Mouse (Mus musculus) hindbrain, embryonic 14.5 days (tissue): Measurements from ENCODE around the gene Nrcam. TPM values are rescaled to one million over a fixed set of nuclear protein-coding genes. Genes with fewer than 3 reads are reported as not detected.

Source experiments
- ATAC-seq: fragments of 200-750 bp; cut with Nextera tagmentation; 2 replicates; pipeline ENCODE4 v1.8.0; 2017; ENCODE audit warnings: moderate number of reproducible peaks, mild to moderate bottlenecking, moderate TSS enrichment, moderate library complexity; ENCODE audit not compliant: low FRiP score
- DNase-seq: peaks from one replicate; pipeline ENCODE4 v3.0.0-alpha.2; 2015; ENCODE audit warnings: low spot score
- H3K27ac ChIP-seq: fragments of 300-500 bp; sonication (generic); 2 replicates; pipeline ENCODE4 v1.5.1; 2014; ENCODE audit warnings: mild to moderate bottlenecking, moderate library complexity
- H3K27me3 ChIP-seq: fragments of 300-500 bp; sonication (generic); 2 replicates; pipeline ENCODE4 v1.6.1; 2014; ENCODE audit warnings: mild to moderate bottlenecking, low read length, mixed read lengths; ENCODE audit not compliant: control insufficient read depth, insufficient read depth
- H3K36me3 ChIP-seq: fragments of 300-500 bp; sonication (generic); replicated peaks from 2 replicates; pipeline ENCODE4 v1.6.1; 2014; ENCODE audit not compliant: control insufficient read depth, insufficient read depth
- H3K4me1 ChIP-seq: fragments of 300-500 bp; sonication (generic); replicated peaks from 2 replicates; pipeline ENCODE4 v1.6.1; 2014; ENCODE audit warnings: antibody characterized with exemption, low read length, mixed read lengths; ENCODE audit not compliant: control insufficient read depth, insufficient read depth
- H3K4me2 ChIP-seq: fragments of 300-500 bp; sonication (generic); replicated peaks from 2 replicates; pipeline ENCODE4 v1.6.1; 2014; ENCODE audit warnings: mild to moderate bottlenecking, moderate library complexity
- H3K4me3 ChIP-seq: fragments of 300-500 bp; sonication (generic); replicated peaks from 2 replicates; pipeline ENCODE4 v1.5.1; 2014; ENCODE audit warnings: mild to moderate bottlenecking, low read length
- H3K9ac ChIP-seq: fragments of 300-500 bp; sonication (generic); 2 replicates; pipeline ENCODE4 v1.6.1; 2014
- H3K9me3 ChIP-seq: fragments of 300-500 bp; sonication (generic); 2 replicates; pipeline ENCODE4 v1.6.1; 2016; ENCODE audit warnings: low read length; ENCODE audit not compliant: control insufficient read depth
- WGBS: fragments of 180-500 bp; shearing (Covaris S2); extraction: QIAGEN DNeasy Blood & Tissue Kit; methylation state at CpG from one replicate; pipeline ENCODE4 v1.1.7; 2014; 5-methylcytosine and 5-hydroxymethylcytosine counted together
- polyA plus RNA-seq: library from polyadenylated mRNA; unstranded; fragments of >200 nt; fragmentation: Nextera tagmentation; extraction: Ambion mirVana; gene quantifications from 2 replicates; pipeline ENCODE4 v1.2.1, GENCODE M21; 2014

Nrcam gene
- polyA plus RNA-seq, 1 experiment from 2014 or later, result 155 TPM

- 93% methylated on average over 3 of the region's 3 CpGs for WGBS
- no peak overlapping the region for H3K4me3 ChIP-seq
- no peaks in the 10 kb centered on the region for H3K9me3 ChIP-seq
- H3K27me3 ChIP-seq, result no peaks in the 10 kb centered on the region
- H3K36me3 ChIP-seq, result peaks cover 50% of the 10 kb centered on the region
- ATAC-seq (no peak), DNase-seq (no peak)
- no peak overlapping the region for H3K9ac ChIP-seq
- H3K27ac ChIP-seq, result no peak overlapping the region
- no peak overlapping the region for H3K4me2 ChIP-seq
- no peaks in the 10 kb centered on the region for H3K4me1 ChIP-seq
Measured at GRCm38 (mm10) chr12:44308221-44308620, 20.5 kb upstream of the Nrcam start.

- H3K9ac ChIP-seq, result no peak overlapping the region
- no peak overlapping the region for H3K4me2 ChIP-seq
- H3K36me3 ChIP-seq, result peaks cover 35% of the 10 kb centered on the region
- H3K4me1 ChIP-seq, result no peaks in the 10 kb centered on the region
- no peak for ATAC-seq
- H3K9me3 ChIP-seq, result no peaks in the 10 kb centered on the region
- no peak for DNase-seq
- no peak overlapping the region for H3K27ac ChIP-seq
- no peaks in the 10 kb centered on the region for H3K27me3 ChIP-seq
- no peak overlapping the region for H3K4me3 ChIP-seq
- WGBS, result 93% methylated on average over 2 of the region's 2 CpGs
Measured at GRCm38 (mm10) chr12:44315212-44315611, 13.5 kb upstream of the Nrcam start.

DNA sequence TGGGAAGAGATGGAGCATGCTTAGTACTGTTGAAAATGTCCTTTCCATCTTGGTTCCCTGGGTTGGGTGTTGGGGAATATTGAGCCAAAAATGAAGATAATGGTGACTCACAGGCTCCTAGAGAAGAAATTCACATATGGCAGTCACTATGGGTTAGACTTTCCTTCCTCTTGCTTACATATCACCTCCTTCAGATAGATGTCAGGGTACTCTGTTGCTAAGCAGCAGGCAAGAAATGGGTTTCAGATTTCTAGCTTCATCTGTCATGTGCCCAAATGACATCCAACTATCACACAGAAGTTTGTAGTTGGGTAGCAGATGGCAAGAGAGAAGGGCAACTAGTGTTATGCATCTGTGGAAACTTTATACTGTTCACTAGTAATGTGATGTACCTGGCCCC lies 3.6 kb upstream of the Nrcam start:
- no peaks in the 10 kb centered on the region for H3K4me1 ChIP-seq
- no peaks in the 10 kb centered on the region for H3K36me3 ChIP-seq
- no peaks in the 10 kb centered on the region for H3K9me3 ChIP-seq
- no peak overlapping the region for H3K9ac ChIP-seq
- ATAC-seq (no peak), DNase-seq (no peak)
- H3K27me3 ChIP-seq, result no peaks in the 10 kb centered on the region
- no peak overlapping the region for H3K4me2 ChIP-seq
- no peak overlapping the region for H3K4me3 ChIP-seq
- H3K27ac ChIP-seq, result no peak overlapping the region

DNA sequence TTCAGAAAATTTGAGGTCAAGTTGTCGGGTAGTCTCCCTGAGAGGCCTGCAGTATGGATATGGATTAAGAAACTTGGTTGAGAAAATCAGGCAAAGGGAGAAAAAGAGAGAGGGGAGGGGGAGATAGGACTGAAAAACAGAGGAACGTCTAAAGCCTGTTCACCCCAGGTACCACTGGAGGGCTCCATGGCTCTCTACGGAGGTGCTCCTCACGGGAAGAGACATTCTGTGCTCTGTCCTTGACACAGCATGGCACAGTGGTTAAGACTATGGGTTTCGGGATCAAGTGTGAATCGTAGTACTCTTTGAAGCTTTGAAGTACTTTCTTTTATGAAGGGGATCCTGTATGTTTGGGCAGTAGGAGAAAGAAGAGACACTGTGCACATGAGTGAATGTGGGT lies 1.2 kb upstream of the Nrcam start:
- DNase-seq (peak; percentile 55), ATAC-seq (no peak)
- Histone ChIP-seq H3K4me2 (no peak overlapping the region), H3K4me3 (no peak overlapping the region), H3K36me3 (no peaks in the 10 kb centered on the region), H3K27me3 (no peaks in the 10 kb centered on the region), H3K27ac (no peak overlapping the region), H3K4me1 (peaks cover 20% of the 10 kb centered on the region), H3K9me3 (no peaks in the 10 kb centered on the region), H3K9ac (no peak overlapping the region)
- WGBS, result 32% methylated on average over 6 of the region's 6 CpGs

GRCm38 (mm10) chr12:44329316-44330215 lies 881 bp downstream of the Nrcam start:
- Histone ChIP-seq H3K4me2 (peak overlapping the region; percentile 80), H3K9me3 (no peaks in the 10 kb centered on the region), H3K27me3 (no peaks in the 10 kb centered on the region), H3K36me3 (no peaks in the 10 kb centered on the region), H3K27ac (peak overlapping the region; percentile 94), H3K4me3 (peak overlapping the region; percentile 88), H3K4me1 (peaks cover 24% of the 10 kb centered on the region), H3K9ac (peak overlapping the region; percentile 89)
- ATAC-seq (peak; percentile 74), DNase-seq (peak; percentile 64)
- under 1% methylated on average over 61 of the region's 61 CpGs for WGBS

GRCm38 (mm10) chr12:44330216-44330719 lies 1.6 kb downstream of the Nrcam start:
- WGBS, result under 1% methylated on average over 9 of the region's 9 CpGs
- Histone ChIP-seq H3K9me3 (no peaks in the 10 kb centered on the region), H3K27me3 (no peaks in the 10 kb centered on the region), H3K4me1 (peaks cover 24% of the 10 kb centered on the region), H3K9ac (peak overlapping the region; percentile 89), H3K36me3 (no peaks in the 10 kb centered on the region), H3K4me2 (peak overlapping the region; percentile 80), H3K27ac (peak overlapping the region; percentile 94), H3K4me3 (peak overlapping the region; percentile 88)
- no peak for DNase-seq
- no peak; the same call in 1 of the 2 replicates for ATAC-seq

GRCm38 (mm10) chr12:44337136-44337640 lies 8.5 kb downstream of the Nrcam start:
- 36% methylated on average over 2 of the region's 2 CpGs for WGBS
- no peak for ATAC-seq
- H3K27ac ChIP-seq, result no peak overlapping the region
- no peak overlapping the region for H3K9ac ChIP-seq
- H3K27me3 ChIP-seq, result no peaks in the 10 kb centered on the region
- H3K4me2 ChIP-seq, result no peak overlapping the region
- DNase-seq, result no peak
- no peaks in the 10 kb centered on the region for H3K36me3 ChIP-seq
- H3K4me3 ChIP-seq, result no peak overlapping the region
- no peaks in the 10 kb centered on the region for H3K9me3 ChIP-seq
- H3K4me1 ChIP-seq, result peaks cover 16% of the 10 kb centered on the region

GRCm38 (mm10) chr12:44338195-44338622 lies 9.5 kb downstream of the Nrcam start:
- Histone ChIP-seq H3K9ac (no peak overlapping the region), H3K36me3 (no peaks in the 10 kb centered on the region), H3K4me3 (no peak overlapping the region), H3K9me3 (no peaks in the 10 kb centered on the region), H3K27me3 (no peaks in the 10 kb centered on the region), H3K4me1 (peaks cover 10% of the 10 kb centered on the region), H3K27ac (peak overlapping the region; percentile 51), H3K4me2 (peak overlapping the region; percentile 27)
- DNase-seq, result no peak
- ATAC-seq, result peak; percentile 89
- 12% methylated on average over 8 of the region's 8 CpGs for WGBS

- no peaks in the 10 kb centered on the region for H3K27me3 ChIP-seq
- no peaks in the 10 kb centered on the region for H3K36me3 ChIP-seq
- H3K9me3 ChIP-seq, result no peaks in the 10 kb centered on the region
- ATAC-seq (peak; percentile 64; the same call in 1 of the 2 replicates), DNase-seq (no peak)
- peaks cover 24% of the 10 kb centered on the region for H3K4me1 ChIP-seq
- no peak overlapping the region for H3K27ac ChIP-seq
- H3K4me3 ChIP-seq, result no peak overlapping the region
- 49% methylated on average over 6 of the region's 6 CpGs for WGBS
- no peak overlapping the region for H3K4me2 ChIP-seq
- no peak overlapping the region for H3K9ac ChIP-seq
Measured at GRCm38 (mm10) chr12:44344075-44344474, 15.4 kb downstream of the Nrcam start.
